Mouse (Mus musculus): ENCODE results near the gene Myo1e.

Myo1e gene

GRCm38 (mm10) chr9:70223142-70223541 lies 16.0 kb downstream of the Myo1e start:
- DNase-seq = no peak

DNA sequence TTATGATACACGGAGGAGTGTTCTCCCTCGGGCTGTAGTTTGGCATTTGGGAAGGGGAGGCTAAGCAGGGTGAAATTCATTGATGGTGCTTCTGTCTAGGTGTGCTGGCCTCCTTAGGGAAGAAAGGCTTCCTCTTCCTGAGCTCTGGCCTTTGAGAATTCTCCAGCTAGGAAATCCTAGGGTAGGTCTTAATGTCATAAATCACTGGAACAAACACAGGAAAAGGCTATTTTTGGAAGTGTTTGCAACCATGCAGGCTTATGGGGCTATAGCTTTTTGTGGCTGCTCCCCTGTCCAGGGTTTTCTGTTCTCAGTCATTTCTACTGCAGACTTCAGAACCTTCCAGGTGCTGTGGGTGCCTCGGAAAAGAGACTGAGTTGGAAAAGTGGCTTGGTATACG lies 16.9 kb downstream of the Myo1e start:
- no peak for DNase-seq

DNA sequence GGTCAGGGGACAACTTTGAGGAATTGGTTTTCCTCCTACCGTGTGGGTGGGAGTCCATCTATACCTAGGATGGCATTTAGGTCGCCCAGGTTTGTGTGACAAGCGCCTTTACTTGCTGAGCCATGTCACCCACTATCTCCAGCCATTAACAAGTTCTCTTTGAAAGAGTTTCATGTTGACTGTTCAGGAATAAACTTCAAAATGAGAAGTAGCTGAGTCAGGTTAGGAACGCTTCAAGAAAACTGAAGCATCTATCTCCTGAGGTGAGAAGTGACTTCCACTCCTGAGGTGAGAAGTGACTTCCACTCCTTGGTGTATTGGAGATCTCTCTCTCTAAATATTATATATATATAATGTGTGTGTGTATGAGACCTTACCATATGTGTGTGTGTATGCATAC lies 19.2 kb downstream of the Myo1e start:
- DNase-seq = no peak

- no peak for DNase-seq
Measured at GRCm38 (mm10) chr9:70229823-70230222, 22.7 kb downstream of the Myo1e start.

- no peak for DNase-seq
Measured at GRCm38 (mm10) chr9:70232044-70233010, 25.2 kb downstream of the Myo1e start.

DNA sequence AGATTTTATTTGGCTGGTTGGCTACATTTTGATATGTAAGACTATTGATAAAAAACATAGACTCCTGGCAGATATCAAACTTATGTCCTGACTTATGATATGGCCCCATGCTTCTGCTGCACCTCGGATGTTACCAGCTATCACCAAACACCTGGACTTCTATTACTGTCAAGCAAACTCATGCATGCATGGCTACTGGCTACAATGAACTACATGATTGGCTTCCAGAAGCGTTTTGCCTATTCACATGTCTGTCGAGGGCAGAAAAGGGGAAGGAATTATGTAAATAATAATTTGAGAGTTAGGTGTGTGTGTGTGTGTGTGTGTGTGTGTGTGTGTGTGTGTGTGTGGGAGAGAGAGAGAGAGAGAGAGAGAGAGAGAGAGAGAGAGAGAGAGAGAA lies 30.0 kb downstream of the Myo1e start:
- DNase-seq = no peak

DNA sequence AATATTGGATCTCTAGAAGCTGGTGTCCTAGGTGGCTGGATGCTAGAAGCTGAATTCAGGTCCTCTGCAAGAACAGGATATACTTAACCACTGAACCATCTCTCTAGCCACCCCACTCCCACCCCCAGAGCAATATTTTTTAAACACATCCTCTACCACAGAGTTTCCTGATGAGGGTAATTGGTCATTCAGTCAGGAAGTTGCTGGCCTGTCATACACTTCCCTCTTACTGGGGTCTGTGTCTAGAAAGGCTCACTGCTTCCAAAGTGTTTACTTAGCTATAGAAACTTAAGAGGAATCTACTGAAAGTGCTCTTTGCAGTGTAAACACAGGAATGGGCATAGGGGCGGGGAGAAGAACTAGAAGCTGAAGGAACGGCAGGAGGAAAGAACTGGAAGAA lies 30.4 kb downstream of the Myo1e start:
- no peak for DNase-seq

GRCm38 (mm10) chr9:70238391-70238790 lies 31.2 kb downstream of the Myo1e start:
- no peak for DNase-seq

DNA sequence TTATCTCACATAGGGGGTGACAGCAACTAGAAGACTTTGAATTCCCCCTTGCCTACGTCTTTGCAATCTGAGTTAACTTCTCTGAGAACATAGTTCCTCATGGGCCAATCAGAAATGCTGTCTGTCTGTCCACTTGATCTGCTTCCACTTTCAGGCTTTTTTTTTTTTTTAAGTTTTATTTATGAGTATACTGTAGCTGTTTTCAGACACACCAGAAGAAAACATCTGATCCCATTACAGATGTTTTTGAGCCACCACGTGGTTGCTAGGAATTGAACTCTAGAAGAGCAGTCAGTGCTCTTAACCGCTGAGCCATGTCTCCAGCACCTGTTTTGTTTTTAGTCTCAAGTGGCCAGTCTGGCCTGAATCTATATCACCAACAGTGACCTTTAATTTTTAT lies 32.1 kb downstream of the Myo1e start:
- no peak for DNase-seq

- DNase-seq = no peak
Measured at GRCm38 (mm10) chr9:70240703-70241410, 33.7 kb downstream of the Myo1e start.

- DNase-seq = no peak
Measured at GRCm38 (mm10) chr9:70241411-70241961, 34.3 kb downstream of the Myo1e start.

DNA sequence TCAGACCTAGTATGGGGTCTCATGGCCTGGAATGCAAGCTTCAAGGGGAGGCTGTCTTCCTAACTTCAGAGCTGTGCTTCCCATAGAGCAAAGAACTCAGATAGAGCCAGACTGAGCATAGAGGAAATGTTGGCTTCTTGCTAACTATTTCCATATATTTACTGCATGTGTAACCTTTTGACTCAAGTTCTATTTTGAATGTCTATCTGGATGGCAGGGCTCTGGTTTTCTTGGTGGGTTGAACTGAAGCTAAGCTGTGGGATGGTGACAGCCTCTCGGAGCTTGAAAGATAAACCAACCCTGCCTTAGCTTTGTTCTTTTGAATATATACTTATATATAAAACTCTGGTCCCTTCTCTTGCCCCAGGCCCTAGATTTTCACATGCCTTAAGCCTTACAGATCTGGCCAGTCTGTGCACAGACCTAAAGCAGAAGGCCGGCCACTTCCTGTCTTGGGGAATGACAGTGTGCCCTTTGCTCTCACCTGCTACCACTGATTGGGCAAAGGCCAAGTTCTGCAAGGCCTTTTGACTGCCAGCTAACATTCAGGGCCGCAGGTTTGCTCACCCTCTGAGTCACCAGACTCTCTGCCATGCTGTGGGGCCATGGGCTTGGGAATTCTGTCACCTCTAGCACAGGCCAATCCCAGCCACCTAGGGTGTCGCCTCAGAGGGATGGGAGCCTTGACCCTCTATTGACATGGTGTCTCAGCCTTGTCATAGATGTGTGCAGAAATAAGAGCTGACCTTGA lies 35.1 kb downstream of the Myo1e start:
- no peak for DNase-seq

- no peak for DNase-seq
Measured at GRCm38 (mm10) chr9:70243241-70243640, 36.1 kb downstream of the Myo1e start.

GRCm38 (mm10) chr9:70243708-70244107 lies 36.6 kb downstream of the Myo1e start:
- no peak for DNase-seq

DNA sequence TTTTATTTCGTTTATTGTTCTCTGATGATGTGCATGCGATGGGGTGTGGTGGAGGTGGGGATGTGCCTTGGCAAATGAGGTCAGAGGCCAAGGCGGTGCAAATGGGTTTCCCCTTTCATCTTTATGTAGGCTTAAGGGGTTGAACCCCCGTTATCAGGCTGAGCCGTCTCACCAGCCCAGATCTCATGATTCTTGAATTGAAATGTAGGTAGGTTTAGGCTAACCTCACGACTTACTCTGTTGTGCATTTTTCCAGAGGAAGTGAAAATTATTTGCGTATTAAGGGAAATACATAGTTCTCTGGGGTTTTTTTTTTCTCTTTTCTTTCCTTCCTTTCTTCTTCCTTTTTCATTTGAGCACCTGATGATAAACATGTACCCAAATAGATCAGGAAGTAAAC lies 37.0 kb downstream of the Myo1e start:
- no peak for DNase-seq

DNA sequence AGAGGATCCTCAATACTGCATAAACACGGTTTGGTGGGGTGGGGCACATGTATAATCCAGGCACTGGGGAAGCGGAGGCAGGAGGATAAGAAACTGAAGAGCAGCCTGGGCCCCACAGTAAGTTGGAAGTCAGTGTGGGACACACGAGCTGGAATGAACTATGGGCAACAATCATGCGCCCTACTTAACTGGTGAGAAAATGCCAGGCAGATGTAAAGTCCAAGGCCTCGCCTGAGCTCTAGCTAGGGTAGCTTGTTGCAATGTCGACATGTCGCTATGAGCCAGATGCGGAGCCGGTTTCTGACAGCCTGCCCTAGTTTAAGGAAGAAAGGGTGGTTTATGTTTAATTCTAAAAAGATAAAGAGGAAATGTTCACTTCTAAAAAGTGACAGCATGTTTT lies 37.9 kb downstream of the Myo1e start:
- DNase-seq = no peak

- DNase-seq = no peak
Measured at GRCm38 (mm10) chr9:70246427-70246826, 39.3 kb downstream of the Myo1e start.

- no peak for DNase-seq
Measured at GRCm38 (mm10) chr9:70248046-70248445, 40.9 kb downstream of the Myo1e start.

- DNase-seq = no peak
Measured at GRCm38 (mm10) chr9:70248826-70249225, 41.7 kb downstream of the Myo1e start.

- DNase-seq = no peak
Measured at GRCm38 (mm10) chr9:70249881-70250681, 42.9 kb downstream of the Myo1e start.

DNA sequence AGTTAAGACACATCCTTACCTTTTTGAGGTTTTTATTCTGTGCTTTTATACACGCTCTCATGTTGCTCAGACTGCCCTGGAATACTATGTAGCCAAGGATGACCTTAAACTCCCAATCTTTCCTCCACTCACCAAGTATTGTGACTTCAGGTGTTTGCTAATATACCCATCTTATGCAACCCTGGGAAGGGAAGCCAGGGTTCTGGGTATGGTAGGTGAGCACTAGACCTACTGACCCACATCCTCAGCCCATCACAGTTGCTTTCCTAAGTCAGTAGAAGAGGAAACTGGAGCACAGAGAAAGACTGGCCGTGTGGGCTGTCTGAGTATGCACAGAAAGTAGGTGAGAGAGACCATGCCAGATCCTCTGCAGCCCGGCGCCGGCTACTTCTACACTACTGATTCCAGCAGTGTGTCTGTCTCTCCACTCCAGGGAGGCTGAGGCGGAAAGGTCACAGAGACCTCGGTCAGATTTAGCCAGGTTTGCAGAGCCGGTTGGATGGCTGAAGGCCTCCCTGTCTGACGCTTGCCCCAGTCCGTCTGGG lies 44.4 kb downstream of the Myo1e start:
- no peak for DNase-seq

- DNase-seq = no peak
Measured at GRCm38 (mm10) chr9:70253016-70253415, 45.9 kb downstream of the Myo1e start.
